Mouse (Mus musculus): Measurements from ENCODE around the gene Spata16.

The Spata16 gene

DNA sequence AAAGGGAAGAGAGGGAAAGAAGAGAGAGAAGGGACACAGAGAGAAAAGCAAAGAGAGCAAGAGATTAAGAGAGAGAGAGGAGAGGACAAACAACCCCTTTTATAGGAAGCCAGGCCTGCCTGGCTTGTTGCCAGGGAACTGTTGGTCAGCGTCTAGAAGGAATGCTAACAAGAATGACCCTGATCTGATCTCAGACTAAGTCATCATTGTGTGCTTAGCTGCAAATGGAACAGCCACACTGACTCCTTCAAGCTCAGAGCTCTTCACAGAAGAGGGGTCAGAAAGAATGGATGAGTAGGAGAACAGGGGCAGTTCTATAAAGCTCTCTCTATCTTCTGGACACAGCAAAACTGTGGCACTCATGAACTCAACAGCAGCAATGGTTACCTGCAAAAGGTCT lies 334.7 kb downstream of the Spata16 start:
- DNase-seq (ENCODE audit: low spot score) = no peak

- no peak for DNase-seq (ENCODE audit: low spot score)
Observed at GRCm38 (mm10) chr3:26979603-26980002, 342.2 kb downstream of the Spata16 start.

DNA sequence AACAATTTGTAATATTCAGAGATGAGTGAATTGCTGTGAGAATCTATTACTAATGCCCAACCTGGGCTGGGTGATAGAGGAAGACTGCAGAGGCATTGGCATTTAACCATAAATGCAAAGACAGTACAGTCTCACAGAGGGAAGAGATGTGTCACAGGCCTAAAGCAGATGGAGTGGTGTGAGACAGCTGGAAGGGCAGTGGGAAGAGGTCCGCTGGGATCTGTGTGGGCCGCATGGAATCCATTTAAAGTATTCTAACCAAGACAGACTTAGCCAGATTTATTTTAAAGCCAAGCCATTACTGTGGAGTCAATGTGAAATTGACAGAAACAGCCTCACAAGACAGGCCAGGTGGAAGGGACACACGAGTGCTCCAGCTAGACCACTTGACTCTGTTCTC lies 343.0 kb downstream of the Spata16 start:
- no peak for DNase-seq (ENCODE audit: low spot score)

GRCm38 (mm10) chr3:26981979-26982623 lies 344.7 kb downstream of the Spata16 start:
- no peak for DNase-seq (ENCODE audit: low spot score)

DNA sequence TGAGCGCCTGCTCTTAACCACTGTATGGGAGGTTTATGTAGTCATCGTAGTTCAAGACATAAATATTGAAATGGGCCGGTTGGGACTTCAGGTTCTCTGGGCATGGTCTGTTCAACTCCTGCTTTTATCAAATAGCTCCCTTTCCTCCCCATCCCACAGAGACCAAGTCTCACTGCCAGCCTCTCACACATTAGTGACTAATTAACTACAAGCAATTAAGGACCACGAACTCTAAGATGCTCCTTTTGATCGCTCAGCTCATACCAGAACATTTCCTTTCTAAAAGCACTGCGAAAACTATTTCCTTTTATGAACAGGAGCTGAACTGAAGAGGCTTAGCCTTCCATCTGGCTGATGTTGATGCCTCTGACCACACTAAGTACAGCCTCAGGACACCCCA lies 346.3 kb downstream of the Spata16 start:
- DNase-seq (ENCODE audit: low spot score) = no peak

- DNase-seq (ENCODE audit: low spot score) = no peak
Observed at GRCm38 (mm10) chr3:27006844-27007243, 369.4 kb downstream of the Spata16 start.

DNA sequence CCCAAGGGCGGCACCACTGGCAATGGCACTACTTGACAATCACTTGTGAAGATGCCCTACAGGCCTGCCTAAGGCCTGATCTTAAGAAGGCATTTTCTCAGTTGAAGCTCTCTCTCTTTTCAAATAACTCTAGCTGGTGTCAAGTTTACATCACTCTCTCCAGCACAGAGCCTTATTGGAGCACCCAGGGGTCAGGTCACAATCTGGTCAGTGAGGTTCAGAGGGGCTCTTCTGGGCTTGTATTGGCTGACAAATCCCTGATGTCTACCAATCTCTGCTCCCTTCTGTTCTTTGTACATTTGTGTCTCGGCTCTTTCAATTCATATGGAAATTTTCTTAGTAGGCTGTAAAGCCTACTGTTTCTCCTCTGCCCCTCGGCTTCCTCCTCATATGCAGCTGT lies 390.5 kb downstream of the Spata16 start:
- DNase-seq (ENCODE audit: low spot score) = no peak

DNA sequence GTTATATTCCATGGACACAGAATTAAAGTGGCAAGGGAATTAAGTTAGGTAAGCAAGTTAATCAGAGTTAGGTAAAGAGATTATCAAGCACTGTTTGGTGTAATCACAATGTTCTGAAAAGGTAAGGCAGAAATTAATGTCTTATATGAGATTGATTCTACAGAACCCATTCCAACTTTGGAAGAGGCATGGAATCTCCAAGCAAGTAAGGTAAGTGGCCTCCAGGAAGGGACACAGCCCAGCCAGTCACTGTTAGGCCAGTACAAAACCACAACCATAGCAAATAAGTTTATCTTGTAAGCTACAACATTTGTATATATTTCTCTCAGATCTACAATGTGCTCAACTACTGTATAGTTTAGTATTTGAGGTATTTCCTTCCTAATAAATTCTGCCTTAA lies 391.1 kb downstream of the Spata16 start:
- no peak for DNase-seq (ENCODE audit: low spot score)

- no peak for DNase-seq (ENCODE audit: low spot score)
Observed at GRCm38 (mm10) chr3:27030067-27030857, 392.8 kb downstream of the Spata16 start.
